Mouse (Mus musculus) thymus, postnatal 0 days (tissue): ENCODE data around the gene Gm20388. TPM values are rescaled to one million over a fixed set of nuclear protein-coding genes. Genes with fewer than 3 reads are reported as not detected.

Experiments used
- DNase-seq: peaks from one replicate; pipeline ENCODE4 v3.0.0-alpha.2; 2015; ENCODE audit warnings: low spot score
- polyA plus RNA-seq: library from polyadenylated mRNA; unstranded; fragments of >200 nt; fragmentation: Nextera tagmentation; extraction: Ambion mirVana; gene quantifications from 2 replicates; pipeline ENCODE4 v1.2.1, GENCODE M21; 2015

Gm20388 gene
- polyA plus RNA-seq, 1 experiment from 2014 or later: not detected

GRCm38 (mm10) chr8:120832022-120832421 is 921.4 kb downstream of the Gm20388 start:
- no peak for DNase-seq

DNA sequence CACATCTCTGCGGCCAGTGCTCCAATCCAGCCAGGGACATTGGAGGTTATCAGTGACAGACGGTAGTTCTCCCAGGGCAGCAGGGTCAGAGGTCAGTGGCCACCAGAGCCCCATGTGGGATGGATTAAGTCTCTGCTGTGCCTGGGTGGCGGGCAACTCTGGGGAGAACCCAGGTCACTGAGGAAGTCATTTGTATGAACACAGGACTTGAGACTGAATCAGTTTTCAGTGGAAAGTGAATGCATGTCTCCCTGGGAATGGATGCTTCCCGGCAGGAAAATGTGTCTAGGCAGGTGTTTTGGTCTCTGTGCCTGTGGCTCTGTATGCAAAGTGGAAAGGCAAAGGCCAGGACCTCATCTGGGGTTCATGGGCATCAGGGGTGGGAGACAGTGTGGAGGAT is 922.6 kb downstream of the Gm20388 start:
- DNase-seq: no peak

DNA sequence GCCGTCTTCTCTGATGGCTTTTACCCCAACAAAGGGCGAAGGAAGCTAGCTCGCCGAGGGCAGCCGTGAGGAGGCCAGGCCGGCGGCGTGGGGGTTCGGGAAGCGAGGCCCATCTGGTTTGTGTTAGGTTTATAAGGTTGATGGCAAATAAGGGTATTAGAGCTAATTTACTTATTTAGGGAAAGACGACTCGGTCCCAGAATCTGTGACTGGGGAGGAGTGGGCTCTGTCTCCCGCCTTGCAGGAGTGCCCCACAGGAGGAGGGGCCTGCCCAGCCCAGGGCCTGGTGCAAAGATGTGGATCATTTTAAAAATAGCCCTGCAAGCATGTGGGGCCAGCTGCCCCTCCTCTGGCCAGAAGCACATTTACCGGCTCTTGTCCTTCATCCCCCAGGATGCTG is 928.4 kb downstream of the Gm20388 start:
- no peak for DNase-seq

DNA sequence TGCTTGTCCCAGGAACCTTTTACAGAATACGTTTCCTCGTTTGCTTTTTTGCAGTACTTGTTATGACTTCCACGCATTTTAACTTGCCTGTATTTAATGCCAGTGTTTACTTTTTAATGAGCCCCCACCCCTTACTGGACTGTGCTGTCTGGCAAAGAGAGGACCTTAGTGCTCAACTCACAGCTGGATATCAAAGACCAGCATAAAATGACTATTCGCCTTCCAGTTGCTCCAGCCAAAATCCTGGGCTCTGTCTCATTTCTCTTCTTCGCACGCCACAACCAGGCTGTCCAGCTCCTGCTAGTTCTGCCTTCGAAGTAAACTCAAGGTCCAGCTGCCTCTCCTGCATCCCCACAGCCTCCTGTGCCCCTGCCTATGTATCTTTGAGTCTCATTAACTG is 932.4 kb downstream of the Gm20388 start:
- DNase-seq: no peak

- DNase-seq: no peak
These were observed 935.4 kb downstream of the Gm20388 start for GRCm38 (mm10) chr8:120846018-120846417.

DNA sequence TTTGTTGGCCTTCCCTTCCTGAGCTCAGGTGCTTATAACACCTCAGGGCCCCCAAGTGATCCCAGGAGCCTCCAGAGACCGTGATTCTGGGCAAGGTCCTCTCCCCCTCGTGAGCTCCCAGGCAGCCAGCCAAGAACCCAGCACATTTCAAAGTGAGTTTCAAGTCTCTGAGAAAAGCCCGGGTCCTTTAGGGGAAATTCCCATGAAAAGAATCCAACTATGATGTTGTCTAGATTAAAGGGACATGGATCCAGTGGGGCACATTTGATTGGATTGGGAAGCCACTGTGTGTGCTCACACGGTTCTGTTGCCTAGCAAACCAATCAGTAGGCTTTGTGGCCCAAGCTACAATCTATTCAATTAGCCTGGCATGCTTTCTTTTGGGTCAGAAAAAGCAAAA is 936.6 kb downstream of the Gm20388 start:
- DNase-seq: no peak

- DNase-seq: no peak
These were observed 937.1 kb downstream of the Gm20388 start for GRCm38 (mm10) chr8:120847735-120848134.

GRCm38 (mm10) chr8:120848434-120848833 is 937.8 kb downstream of the Gm20388 start:
- DNase-seq: no peak

DNA sequence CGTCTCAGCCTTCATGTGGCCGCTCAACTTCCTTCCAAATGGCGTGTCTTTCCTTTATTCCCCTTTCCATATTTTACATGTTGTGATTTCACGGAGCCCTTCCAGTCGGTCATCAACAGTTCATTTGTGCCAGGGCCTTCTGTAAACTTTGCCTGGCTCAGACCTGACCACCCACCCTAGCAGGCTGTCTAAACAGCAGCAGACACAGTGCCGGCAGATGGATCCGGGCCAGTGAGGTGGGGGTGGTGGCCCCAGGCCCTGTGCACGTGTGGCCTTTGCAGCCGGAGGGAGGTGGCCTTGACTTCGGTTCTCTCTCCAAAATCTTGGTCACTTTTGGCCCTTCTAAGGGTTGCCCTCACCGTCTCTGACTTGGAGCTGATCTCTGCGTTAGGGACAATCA is 940.8 kb downstream of the Gm20388 start:
- DNase-seq: no peak

DNA sequence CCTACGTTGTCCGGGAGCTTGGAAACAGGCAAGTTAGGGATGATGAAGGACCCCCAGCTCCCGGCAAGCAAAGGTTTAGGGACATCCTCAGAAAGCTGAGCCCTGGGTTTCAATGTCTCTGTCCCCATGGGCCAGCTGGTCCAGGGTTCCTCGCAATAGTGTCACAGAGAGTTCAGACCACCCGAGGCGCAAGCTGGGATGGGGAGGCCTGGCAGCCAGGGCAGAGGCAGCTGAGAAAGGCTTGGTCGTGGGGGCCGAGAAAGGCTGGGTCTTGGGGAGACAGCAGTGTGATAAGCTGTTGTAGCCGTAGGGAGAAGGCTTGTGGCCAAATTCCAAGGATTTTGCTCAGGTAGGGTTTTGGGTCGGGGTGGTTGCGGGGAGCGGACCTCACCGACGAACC is 949.2 kb downstream of the Gm20388 start:
- DNase-seq: no peak

- no peak for DNase-seq
These were observed 949.9 kb downstream of the Gm20388 start for GRCm38 (mm10) chr8:120860423-120861126.

DNA sequence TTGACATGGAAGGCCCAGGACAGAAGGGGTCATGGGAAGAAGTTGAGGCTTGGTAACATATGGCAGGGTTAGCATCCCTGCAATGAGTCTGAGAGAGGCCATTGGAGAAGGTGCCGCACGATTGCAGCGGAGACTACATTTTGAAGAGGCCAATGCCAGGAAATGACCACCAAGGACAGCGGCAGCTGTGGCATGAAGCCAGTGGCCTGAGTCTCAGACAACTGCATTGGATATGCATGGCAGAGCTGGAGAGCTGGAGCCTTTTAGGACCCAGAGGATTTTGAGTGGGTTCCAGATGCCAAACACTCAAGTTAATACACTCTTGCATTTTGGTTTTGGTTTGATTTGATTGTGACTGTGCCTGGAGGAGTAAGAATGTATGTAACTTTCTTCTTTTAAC is 953.0 kb downstream of the Gm20388 start:
- DNase-seq: no peak

DNA sequence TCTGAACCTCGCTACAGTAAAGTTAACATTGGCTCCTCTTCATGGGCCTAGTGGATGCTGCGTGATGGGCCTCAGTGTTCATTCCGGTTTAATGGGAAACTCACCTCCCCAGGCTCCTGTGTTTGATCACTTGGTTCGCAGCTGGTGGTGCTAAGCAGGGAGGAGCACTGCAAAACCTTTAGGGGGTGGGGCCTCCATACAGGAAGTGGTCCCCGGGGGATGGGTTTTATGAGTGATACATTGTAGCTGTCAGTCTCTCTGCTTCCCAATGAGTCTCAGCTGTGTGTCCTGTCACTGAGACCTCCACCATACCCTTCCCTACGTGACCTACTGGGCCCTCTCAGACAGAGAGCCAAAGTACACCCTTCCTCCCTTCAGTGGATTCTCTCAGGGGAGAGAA is 956.7 kb downstream of the Gm20388 start:
- peak; percentile 53 for DNase-seq

DNA sequence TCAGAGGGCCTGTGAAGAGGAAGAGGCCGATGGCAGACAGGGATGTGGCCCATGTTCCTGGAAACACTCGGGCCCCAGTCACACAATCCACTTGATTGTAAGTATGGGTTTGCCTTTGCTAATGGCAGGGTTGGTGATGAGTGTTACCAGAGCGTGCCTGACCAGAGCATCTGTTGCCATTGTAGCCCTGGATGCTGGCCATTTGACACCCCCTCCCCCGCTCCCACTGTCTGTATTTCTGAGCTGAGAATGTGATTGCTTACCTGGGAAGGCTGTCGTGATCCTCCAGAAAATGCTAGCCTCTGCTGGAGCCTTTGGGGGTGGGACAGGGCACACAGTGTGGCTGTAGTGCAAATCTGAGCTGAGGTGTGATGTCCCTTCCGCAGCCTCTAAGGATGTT is 962.0 kb downstream of the Gm20388 start:
- DNase-seq: no peak

GRCm38 (mm10) chr8:120876010-120876918 is 965.6 kb downstream of the Gm20388 start:
- DNase-seq: no peak

DNA sequence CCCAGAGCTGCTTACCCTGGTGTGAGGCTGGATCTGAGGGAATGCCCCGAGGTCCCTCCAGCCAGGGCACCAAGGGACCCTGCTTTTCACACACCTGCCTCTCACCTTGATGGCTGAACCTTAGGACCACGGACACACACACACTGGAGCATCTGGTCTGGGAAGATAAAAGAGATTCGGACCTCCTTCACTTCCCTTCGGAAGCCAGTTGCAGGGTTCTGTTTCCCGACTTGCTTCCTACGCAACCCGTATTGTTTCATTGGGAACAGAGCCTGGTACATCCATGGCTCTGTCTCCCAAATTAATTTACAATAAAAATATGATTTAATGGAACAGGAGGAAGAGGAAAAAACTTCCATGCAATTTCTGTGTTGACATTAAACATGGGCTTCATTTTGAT is 966.4 kb downstream of the Gm20388 start:
- no peak for DNase-seq

DNA sequence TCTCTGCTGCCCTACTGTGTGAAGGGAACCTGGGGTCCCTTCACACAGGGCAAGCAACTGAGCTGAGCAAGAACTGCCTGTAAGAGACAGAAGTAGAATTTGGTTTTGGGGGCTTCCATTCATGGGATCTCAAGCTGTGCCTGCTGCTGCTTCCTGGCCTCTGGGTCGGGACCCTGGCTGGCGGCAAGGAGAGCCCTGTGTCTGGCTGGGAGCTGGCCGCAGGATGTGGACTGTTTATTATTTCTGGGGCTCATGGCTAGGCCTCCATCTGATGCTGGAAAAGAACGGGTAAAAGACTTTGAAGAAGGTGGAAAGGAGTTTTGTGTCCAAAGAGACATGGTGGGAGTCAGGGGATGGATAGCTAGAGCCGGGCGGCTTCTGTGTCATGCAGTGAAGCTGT is 969.3 kb downstream of the Gm20388 start:
- DNase-seq: no peak

DNA sequence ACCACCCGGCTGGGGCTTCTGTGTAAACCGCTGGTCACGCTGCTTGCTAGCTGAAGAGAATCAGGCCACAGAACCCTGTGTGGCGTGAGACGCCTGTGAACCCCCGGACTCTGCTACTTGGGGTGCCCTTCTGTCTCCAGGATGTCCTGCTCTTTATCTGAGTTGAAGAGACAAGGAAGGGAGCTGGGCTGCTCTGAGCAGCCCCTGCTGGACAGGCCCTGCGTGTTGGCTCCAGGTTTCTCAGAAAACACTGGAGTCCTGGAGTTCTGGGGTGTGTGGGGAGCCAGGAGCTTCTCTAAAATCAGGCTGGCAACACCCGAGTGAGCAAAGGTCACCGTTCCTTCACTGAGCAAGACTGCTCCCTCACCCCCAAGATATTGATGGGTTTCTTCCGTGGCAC is 971.0 kb downstream of the Gm20388 start:
- DNase-seq: no peak

GRCm38 (mm10) chr8:120882657-120883056 is 972.0 kb downstream of the Gm20388 start:
- DNase-seq: no peak

DNA sequence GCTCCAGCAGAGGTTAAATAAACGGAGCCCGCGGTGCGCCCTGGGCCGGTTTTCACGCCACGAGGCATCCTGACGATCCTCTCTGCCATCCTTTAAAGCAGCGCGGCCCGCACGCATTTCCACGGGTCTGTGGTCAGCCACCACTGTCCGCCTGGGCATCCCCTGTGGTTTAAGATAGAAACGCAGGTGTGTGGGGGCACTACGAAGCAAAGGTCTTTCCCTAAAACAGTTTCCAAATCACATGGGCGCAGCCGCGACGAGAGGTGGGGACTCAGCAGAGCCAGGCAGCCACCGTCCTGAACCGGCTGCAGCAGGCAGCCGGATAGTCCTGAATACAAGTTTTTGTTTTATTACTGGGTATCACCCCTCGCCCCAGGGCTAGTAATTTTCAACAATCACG is 972.7 kb downstream of the Gm20388 start:
- no peak for DNase-seq

GRCm38 (mm10) chr8:120883853-120884252 is 973.2 kb downstream of the Gm20388 start:
- no peak for DNase-seq

DNA sequence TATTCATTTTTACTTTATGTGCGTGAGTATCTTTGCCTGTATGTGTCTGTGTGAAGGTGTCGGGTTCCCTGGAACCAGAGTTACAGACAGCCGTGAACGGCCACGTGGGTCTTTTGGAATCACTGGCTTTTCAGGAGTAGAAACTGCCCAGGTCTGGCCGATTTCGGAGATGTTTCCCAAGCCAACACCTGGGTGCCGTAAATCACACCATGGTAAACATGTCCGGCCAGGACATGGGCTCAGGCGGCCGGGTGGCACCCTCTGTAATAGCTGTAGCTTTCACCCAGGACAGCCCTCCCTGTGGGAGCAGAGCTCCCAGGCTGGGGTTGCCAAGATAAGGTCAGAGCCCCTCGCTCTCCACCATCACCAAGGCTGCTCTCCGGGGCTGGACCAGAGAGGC is 974.2 kb downstream of the Gm20388 start:
- no peak for DNase-seq

DNA sequence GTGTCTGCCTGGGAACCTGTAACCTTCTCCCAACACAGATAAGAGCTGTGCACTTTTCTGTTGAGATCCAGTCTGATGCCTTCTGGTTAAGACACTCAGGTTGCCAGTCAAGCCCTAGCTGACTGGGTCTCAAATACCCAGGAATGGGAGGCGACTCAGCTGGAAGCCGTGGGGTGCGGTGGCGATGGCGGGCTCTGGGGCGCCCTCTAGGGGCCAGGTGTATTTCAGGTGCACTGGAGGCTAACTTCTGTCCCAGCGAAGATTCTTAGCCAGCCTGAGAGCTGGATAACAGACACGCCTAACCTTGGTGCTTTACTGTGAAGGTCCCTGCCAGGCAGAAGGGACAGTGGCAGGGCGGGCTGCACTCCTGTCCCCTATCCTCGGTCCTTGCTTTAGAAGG is 976.6 kb downstream of the Gm20388 start:
- DNase-seq: peak; percentile 19
